Mouse (Mus musculus): ENCODE measurements around the gene Clec2i. TPM values are rescaled to one million over a fixed set of nuclear protein-coding genes. Genes with fewer than 3 reads are reported as not detected.
"Not testable (repeated sequence)": the region's sequence is repeated elsewhere in the genome, so short reads cannot be mapped to it uniquely, and the experiment has no call there.

Gene Clec2i
- polyA plus RNA-seq, 1 experiment from 2014 or later: 0.09 TPM

DNA sequence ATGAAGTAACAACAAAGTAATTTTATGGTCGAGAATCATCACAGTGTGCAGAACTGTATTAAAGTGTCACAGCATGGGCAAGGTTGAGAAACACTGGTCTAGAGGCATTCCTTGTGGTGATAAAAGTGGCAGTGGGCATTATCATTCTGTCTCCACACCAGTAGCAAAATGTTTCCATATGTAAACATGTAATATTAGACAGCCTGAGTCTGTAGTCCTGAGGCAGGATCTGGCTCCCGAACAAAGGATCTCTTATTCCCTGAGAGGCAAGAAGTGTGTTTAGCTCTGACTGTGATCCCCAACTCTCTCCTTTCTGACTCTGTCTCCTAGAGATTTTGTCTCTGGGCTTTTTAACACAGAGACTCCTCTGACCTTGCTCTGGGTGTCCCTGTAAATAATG, 45.7 kb downstream of the Clec2i start:
- no peak overlapping the region for H3K4me2 ChIP-seq
- H3K9me3 ChIP-seq (replicated peaks): no peaks in the 10 kb centered on the region
- H3K36me3 ChIP-seq: no peaks in the 10 kb centered on the region
- DNase-seq (no peak), ATAC-seq (ENCODE audit: low read depth) (no peak)
- H3K27ac ChIP-seq: no peak overlapping the region
- no peak overlapping the region for H3K9ac ChIP-seq
- no peaks in the 10 kb centered on the region for H3K4me1 ChIP-seq (replicated peaks)
- H3K27me3 ChIP-seq: no peaks in the 10 kb centered on the region
- 71% methylated on average over 2 of the region's 2 CpGs for WGBS (ENCODE audit: insufficient replicate concordance)
- H3K4me3 ChIP-seq (replicated peaks): no peak overlapping the region

DNA sequence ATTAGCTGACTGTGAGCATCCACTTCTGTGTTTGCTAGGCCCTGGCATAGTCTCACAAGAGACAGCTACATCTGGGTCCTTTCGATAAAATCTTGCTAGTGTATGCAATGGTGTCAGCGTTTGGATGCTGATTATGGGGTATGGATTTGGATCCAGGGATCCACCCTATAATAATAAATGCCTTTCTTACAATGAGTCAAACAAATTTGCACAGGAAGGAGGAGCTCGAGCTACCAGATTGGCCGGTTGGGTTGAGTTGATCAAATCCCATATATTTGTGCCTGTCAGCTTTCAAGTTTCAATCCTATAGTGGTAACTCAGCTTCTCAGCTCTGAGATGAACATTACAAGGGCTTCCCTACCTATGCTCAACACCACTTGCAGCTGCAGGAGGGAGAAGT, 46.7 kb downstream of the Clec2i start, which contains the start of gene Clec2g:
TSS of gene Clec2g (plus strand) at position 301 of the 400 bp plus-strand sequence.
- not testable (repeated sequence) for ATAC-seq (ENCODE audit: low read depth)
- WGBS (ENCODE audit: insufficient replicate concordance): 72% methylated on average over 4 of the region's 4 CpGs

DNA sequence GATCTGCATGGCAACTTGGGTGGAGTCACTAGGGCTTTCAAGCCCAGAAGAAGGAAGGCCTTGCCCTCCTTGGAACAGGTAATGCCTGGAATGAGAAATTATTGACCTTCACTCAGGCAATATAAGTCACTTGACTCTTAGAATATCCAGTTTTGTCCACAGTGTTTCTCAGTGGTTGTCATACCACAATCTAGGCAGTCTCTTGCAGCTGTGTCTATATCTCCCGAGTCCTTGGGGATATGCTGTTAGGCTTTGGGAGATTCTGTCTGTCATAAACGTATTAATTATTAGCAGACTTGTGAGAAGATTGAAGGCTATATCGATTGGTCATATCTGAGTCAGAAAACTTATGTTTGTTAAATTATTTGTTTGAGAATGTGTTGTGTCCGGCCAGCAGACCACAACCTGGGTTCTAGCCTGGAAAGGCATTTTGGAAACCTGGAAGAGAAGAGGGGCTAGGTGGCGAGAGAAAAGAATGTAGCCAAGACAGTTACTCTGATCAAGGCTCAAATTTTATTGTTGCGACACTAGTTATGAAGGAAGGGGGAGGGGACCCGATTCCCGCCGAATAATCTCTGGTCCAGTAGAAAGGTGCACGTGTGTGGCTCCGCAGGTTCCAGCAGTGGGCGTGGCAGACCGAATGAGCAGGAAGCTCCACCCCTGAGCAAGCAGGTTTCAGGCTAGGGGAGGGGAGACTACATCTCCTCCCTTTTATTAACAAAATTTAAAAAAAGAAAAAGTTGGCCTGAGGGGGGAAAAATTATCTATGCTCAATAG, 48.7 kb downstream of the Clec2i start:
- H3K9ac ChIP-seq; ATAC-seq (ENCODE audit: low read depth); H3K4me1 ChIP-seq (replicated peaks); H3K36me3 ChIP-seq; H3K4me3 ChIP-seq (replicated peaks); H3K4me2 ChIP-seq; H3K9me3 ChIP-seq (replicated peaks); H3K27ac ChIP-seq; DNase-seq; H3K27me3 ChIP-seq: not testable (repeated sequence)
- WGBS (ENCODE audit: insufficient replicate concordance): 75% methylated on average over 5 of the region's 13 CpGs

More for the DNA sequence above, 46.7 kb downstream of the Clec2i start, which contains the start of gene Clec2g:
- H3K4me3 ChIP-seq (replicated peaks); H3K27me3 ChIP-seq; H3K27ac ChIP-seq; H3K9ac ChIP-seq; H3K36me3 ChIP-seq; H3K9me3 ChIP-seq (replicated peaks); DNase-seq; H3K4me1 ChIP-seq (replicated peaks); H3K4me2 ChIP-seq: not testable (repeated sequence)

DNA sequence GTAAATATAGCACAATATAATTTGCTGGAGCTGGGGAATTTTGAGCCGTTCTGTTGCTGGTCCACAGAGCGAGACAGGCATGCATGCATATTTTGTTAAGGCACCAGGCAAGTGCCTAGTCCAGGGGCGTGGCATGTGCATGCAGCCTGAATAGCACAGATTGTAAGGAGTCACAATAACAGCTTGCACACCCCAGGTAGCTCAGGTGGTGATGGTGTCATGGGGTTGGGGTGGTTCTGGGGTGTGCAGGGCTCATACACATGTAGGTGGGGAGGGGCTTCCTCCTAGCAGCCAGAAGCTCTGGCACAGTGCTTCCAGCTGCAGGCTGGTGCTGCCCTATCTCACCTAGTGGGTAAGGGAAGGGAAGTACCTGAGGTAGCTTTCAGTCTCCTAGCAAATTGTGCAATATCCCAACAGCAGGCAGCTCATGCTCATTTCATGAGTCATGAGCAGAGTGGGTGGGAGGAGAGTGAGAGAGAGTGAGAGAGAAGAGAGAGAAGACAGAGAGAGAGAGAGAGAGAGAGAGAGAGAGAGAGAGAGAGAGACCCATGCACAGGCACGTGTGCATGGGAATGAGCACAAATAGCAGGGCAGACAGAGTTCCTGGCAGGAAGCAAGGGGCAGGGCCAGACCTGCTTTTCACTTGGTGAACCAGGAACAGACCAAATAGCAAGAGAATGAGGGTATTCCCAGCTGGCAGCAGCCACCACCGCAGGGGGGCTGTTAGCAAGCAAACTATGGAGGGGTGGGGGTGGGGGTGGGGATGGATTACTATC, 54.4 kb downstream of the Clec2i start:
- Histone ChIP-seq H3K9me3 (replicated peaks) (no peaks in the 10 kb centered on the region), H3K4me3 (replicated peaks) (no peak overlapping the region), H3K27me3 (no peaks in the 10 kb centered on the region), H3K4me1 (replicated peaks) (no peaks in the 10 kb centered on the region), H3K4me2 (no peak overlapping the region), H3K9ac (no peak overlapping the region), H3K27ac (no peak overlapping the region), H3K36me3 (no peaks in the 10 kb centered on the region)
- no peak for DNase-seq
- ATAC-seq (ENCODE audit: low read depth): no peak
- 59% methylated on average over 5 of the region's 5 CpGs for WGBS (ENCODE audit: insufficient replicate concordance)

DNA sequence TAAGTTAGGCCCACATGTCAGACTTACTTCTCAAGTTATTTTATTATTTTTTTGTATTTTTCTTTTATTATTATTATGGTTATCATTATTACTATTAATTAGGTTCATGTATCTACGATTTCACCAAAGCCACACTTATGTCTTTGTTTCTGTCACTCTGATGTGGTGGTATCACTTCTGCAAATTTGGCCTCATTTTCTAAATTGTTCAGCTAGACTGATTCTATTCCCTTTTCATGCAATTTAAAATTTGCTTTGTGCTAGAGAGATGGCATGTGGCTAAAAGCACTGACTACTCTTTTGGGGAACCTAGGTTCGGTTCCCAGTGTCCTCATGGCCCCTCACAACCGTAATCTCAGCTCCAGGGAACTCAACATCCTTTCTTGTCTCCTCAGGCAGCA, 58.2 kb downstream of the Clec2i start:
- 55% methylated on average over 3 of the region's 3 CpGs for WGBS (ENCODE audit: insufficient replicate concordance)
- Histone ChIP-seq H3K9me3 (replicated peaks) (no peaks in the 10 kb centered on the region), H3K4me1 (replicated peaks) (no peaks in the 10 kb centered on the region), H3K27ac (no peak overlapping the region), H3K36me3 (no peaks in the 10 kb centered on the region), H3K27me3 (no peaks in the 10 kb centered on the region), H3K4me3 (replicated peaks) (no peak overlapping the region), H3K9ac (no peak overlapping the region), H3K4me2 (no peak overlapping the region)
- ATAC-seq (ENCODE audit: low read depth) (no peak), DNase-seq (no peak)

Small RNA genes within 50 kb of the gene (microRNA-seq; reads per million reads assigned to microRNA genes)
- not detected for gene Gm27336

Other genes with a start within 250 kb of the Clec2i start
- not detected in 2 replicates for gene Clec2h, start 225.2 kb upstream of the Clec2i start, polyA plus RNA-seq (2015; fragmentation: Nextera tagmentation; extraction: Ambion mirVana)
- not detected in 2 replicates for gene Klrb1, start 164.5 kb upstream of the Clec2i start, polyA plus RNA-seq (2015; fragmentation: Nextera tagmentation; extraction: Ambion mirVana)
- 0.08 and 0.10 TPM in 2 replicates for gene Klrb1c, start 98.4 kb upstream of the Clec2i start, polyA plus RNA-seq (2015; fragmentation: Nextera tagmentation; extraction: Ambion mirVana)
- gene Gm44511, start 61.3 kb upstream of the Clec2i start, polyA plus RNA-seq (2015; fragmentation: Nextera tagmentation; extraction: Ambion mirVana): 0.20 TPM in 1 of 2 replicates, not detected in the other
- gene Klrb1b, start 61.3 kb upstream of the Clec2i start, polyA plus RNA-seq (2015; fragmentation: Nextera tagmentation; extraction: Ambion mirVana): 0.09 TPM in 1 of 2 replicates, not detected in the other
- 6.9 and 7.6 TPM in 2 replicates for gene BC035044, start 3.5 kb downstream of the Clec2i start, polyA plus RNA-seq (2015; fragmentation: Nextera tagmentation; extraction: Ambion mirVana)
- gene Clec2g, start 46.8 kb downstream of the Clec2i start, polyA plus RNA-seq (2015; fragmentation: Nextera tagmentation; extraction: Ambion mirVana): not detected in 2 replicates
- 0.41 and 0.47 TPM in 2 replicates for gene Klrb1f, start 158.3 kb downstream of the Clec2i start, polyA plus RNA-seq (2015; fragmentation: Nextera tagmentation; extraction: Ambion mirVana)
- gene Clec2e, start 213.3 kb downstream of the Clec2i start, polyA plus RNA-seq (2015; fragmentation: Nextera tagmentation; extraction: Ambion mirVana): not detected in 2 replicates